Mouse (Mus musculus): ENCODE data around the gene Ado. TPM values are rescaled to one million over a fixed set of nuclear protein-coding genes. Genes with fewer than 3 reads are reported as not detected.

The Ado gene
- polyA plus RNA-seq, 1 experiment from 2014 or later: 17.5 TPM

- no peak for TF ChIP-seq CTCF (IDR thresholded peaks at IDR 0.05)
- no peak for ATAC-seq
- H3K27me3 ChIP-seq: no peaks in the 10 kb centered on the region
- no peak for DNase-seq (ENCODE audit: low read depth, low spot score)
- POLR2A ChIA-PET: no interaction called here
- in situ Hi-C loops (cut with MboI; ENCODE audit: low pct_unique_long_range_greater_than_20kb): no loop called here
- CTCF ChIA-PET: interaction anchor here (1.6 kb wide), 1 partner anchor 12 kb away, joined by 5 read pairs; no protein-coding TSS in a partner anchor
These were observed 36.5 kb downstream of the Ado start for GRCm38 (mm10) chr10:67512211-67512610.

- POLR2A ChIA-PET: no interaction called here
- CTCF ChIA-PET: no interaction called here
These were observed 43.5 kb downstream of the Ado start for GRCm38 (mm10) chr10:67505248-67505647.

DNA sequence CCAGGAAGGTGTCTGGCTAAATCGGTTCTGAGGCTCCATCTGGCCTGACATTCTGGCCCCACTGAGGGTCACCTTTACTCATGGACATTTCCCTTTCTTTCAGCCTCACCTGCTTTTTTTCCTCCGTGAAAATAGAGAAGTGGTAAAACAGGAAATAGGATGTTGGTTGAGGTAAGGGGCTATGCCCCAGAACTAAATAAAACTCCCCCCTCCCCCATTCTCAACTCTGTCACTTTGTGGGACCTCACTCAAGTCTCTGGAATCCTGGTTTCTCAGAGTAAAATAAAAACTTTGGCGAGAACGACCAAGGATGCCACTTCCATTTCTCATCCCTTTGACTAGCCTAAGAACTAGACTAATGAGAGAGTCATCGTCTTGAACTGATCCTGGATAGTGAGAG lies 44.7 kb downstream of the Ado start:
- ChIA-PET POLR2A (no interaction called here), CTCF (interaction anchor here (1.4 kb wide), 1 partner anchor 18 kb away, joined by 4 read pairs; no protein-coding TSS in a partner anchor)
- DNase-seq (ENCODE audit: low read depth, low spot score) (no peak), ATAC-seq (no peak)
- H3K27me3 ChIP-seq: peaks cover 4% of the 10 kb centered on the region
- in situ Hi-C loops (cut with MboI; ENCODE audit: low pct_unique_long_range_greater_than_20kb): no loop called here
- no peak for TF ChIP-seq CTCF (IDR thresholded peaks at IDR 0.05)

More at GRCm38 (mm10) chr10:67505248-67505647, 43.5 kb downstream of the Ado start:
- in situ Hi-C loops (cut with MboI; ENCODE audit: low pct_unique_long_range_greater_than_20kb): no loop called here
- H3K27me3 ChIP-seq: peaks cover 4% of the 10 kb centered on the region
- TF ChIP-seq CTCF (IDR thresholded peaks at IDR 0.05): no peak
- DNase-seq (ENCODE audit: low read depth, low spot score) (no peak), ATAC-seq (no peak)

- CTCF ChIA-PET: interaction anchor here (1.4 kb wide), 1 partner anchor 18 kb away, joined by 4 read pairs; no protein-coding TSS in a partner anchor
- no peak for ATAC-seq
- no peak for DNase-seq (ENCODE audit: low read depth, low spot score)
- TF ChIP-seq CTCF (IDR thresholded peaks at IDR 0.05): no peak
- in situ Hi-C loops (cut with MboI; ENCODE audit: low pct_unique_long_range_greater_than_20kb): no loop called here
- POLR2A ChIA-PET: no interaction called here
- H3K27me3 ChIP-seq: peaks cover 4% of the 10 kb centered on the region
These were observed 45.3 kb downstream of the Ado start for GRCm38 (mm10) chr10:67503320-67503995.

- ATAC-seq (no peak), DNase-seq (ENCODE audit: low read depth, low spot score) (no peak)
- CTCF ChIA-PET: interaction anchor here (1.1 kb wide), 1 partner anchor 19 kb away, joined by 3 read pairs; no protein-coding TSS in a partner anchor
- TF ChIP-seq CTCF (IDR thresholded peaks at IDR 0.05): no peak
- peaks cover 4% of the 10 kb centered on the region for H3K27me3 ChIP-seq
- in situ Hi-C loops (cut with MboI; ENCODE audit: low pct_unique_long_range_greater_than_20kb): no loop called here
- POLR2A ChIA-PET: interaction anchor here (0.5 kb wide), 1 partner anchor 681 kb away, joined by 3 read pairs; no protein-coding TSS in a partner anchor
These were observed 50.8 kb downstream of the Ado start for GRCm38 (mm10) chr10:67497951-67498350.

- DNase-seq (ENCODE audit: low read depth, low spot score): no peak
- in situ Hi-C loops (cut with MboI; ENCODE audit: low pct_unique_long_range_greater_than_20kb): no loop called here
- TF ChIP-seq CTCF (IDR thresholded peaks at IDR 0.05): no peak
- POLR2A ChIA-PET: interaction anchor here (0.5 kb wide), 1 partner anchor 682 kb away, joined by 3 read pairs; no protein-coding TSS in a partner anchor
- CTCF ChIA-PET: interaction anchor here (1.1 kb wide), 1 partner anchor 19 kb away, joined by 3 read pairs; no protein-coding TSS in a partner anchor
- H3K27me3 ChIP-seq: peaks cover 4% of the 10 kb centered on the region
- ATAC-seq: no peak
These were observed 51.4 kb downstream of the Ado start for GRCm38 (mm10) chr10:67497144-67497892.

Other genes starting within 250 kb of the Ado start
- 2.4 TPM for gene Egr2, start 13.5 kb downstream of the Ado start, polyA plus RNA-seq (2021)